Mouse (Mus musculus) hindbrain, embryonic 16.5 days (tissue): ENCODE measurements at regions not wholly inside any gene's neighbourhood (a gene's known extent, or its start where the extent isn't known, plus 50 kb on each side); places are given as distances from the start of the nearest gene placed in this dataset.
A peak's percentile ranks its signal among the peaks of the same experiment; 100 is the strongest.

Experiments used
- ATAC-seq: fragments of 200-750 bp; cut with Nextera tagmentation; 2 replicates; pipeline ENCODE4 v1.8.0; 2017; ENCODE audit warnings: moderate TSS enrichment, moderate library complexity
- H3K27ac ChIP-seq: fragments of 300-500 bp; sonication (generic); 2 replicates; pipeline ENCODE4 v1.5.1; 2014; ENCODE audit warnings: low read depth, mild to moderate bottlenecking, control low read depth, low read length, moderate library complexity
- H3K27me3 ChIP-seq: fragments of 300-500 bp; sonication (generic); replicated peaks from 2 replicates; pipeline ENCODE4 v1.6.1; 2014; ENCODE audit warnings: low read length; ENCODE audit not compliant: control insufficient read depth, insufficient read depth
- H3K36me3 ChIP-seq: fragments of 300-500 bp; sonication (generic); 2 replicates; pipeline ENCODE4 v1.6.1; 2014; ENCODE audit warnings: mild to moderate bottlenecking, low read length, moderate library complexity, mixed read lengths; ENCODE audit not compliant: control insufficient read depth, insufficient read depth
- H3K4me1 ChIP-seq: fragments of 300-500 bp; sonication (generic); 2 replicates; pipeline ENCODE4 v1.6.1; 2014; ENCODE audit warnings: low read depth, low read length; ENCODE audit not compliant: control insufficient read depth, insufficient read depth
- H3K4me2 ChIP-seq: fragments of 300-500 bp; sonication (generic); 2 replicates; pipeline ENCODE4 v1.6.1; 2014; ENCODE audit warnings: mild to moderate bottlenecking, low read length, control low read depth, moderate library complexity
- H3K4me3 ChIP-seq: fragments of 300-500 bp; sonication (generic); 2 replicates; pipeline ENCODE4 v1.5.1; 2014; ENCODE audit warnings: mild to moderate bottlenecking, low read length, control low read depth, moderate library complexity
- H3K9ac ChIP-seq: fragments of 300-500 bp; sonication (generic); 2 replicates; pipeline ENCODE4 v1.6.1; 2014; ENCODE audit warnings: low read depth, mild to moderate bottlenecking, control low read depth, low read length, moderate library complexity
- H3K9me3 ChIP-seq: fragments of 300-500 bp; sonication (generic); 2 replicates; pipeline ENCODE4 v1.6.1; 2014; ENCODE audit warnings: mild to moderate bottlenecking, low read length, moderate library complexity; ENCODE audit not compliant: control insufficient read depth
- WGBS: fragments of 180-500 bp; shearing (Covaris S2); extraction: QIAGEN DNeasy Blood & Tissue Kit; methylation state at CpG from one replicate; pipeline ENCODE4 v1.1.7; 2014; 5-methylcytosine and 5-hydroxymethylcytosine counted together

GRCm38 (mm10) chr9:41595749-41596148 is 434.3 kb upstream of the Ubash3b start:
- Histone ChIP-seq H3K9me3 (no peaks in the 10 kb centered on the region), H3K36me3 (peaks cover 17% of the 10 kb centered on the region), H3K4me1 (peaks cover 34% of the 10 kb centered on the region), H3K4me3 (no peak overlapping the region), H3K4me2 (no peak overlapping the region), H3K27ac (peak overlapping the region; percentile 75), H3K9ac (no peak overlapping the region), H3K27me3 (no peaks in the 10 kb centered on the region)
- WGBS = 21% methylated on average over 5 of the region's 5 CpGs
- no peak for ATAC-seq

- ATAC-seq = no peak
- H3K4me1 ChIP-seq = peaks cover 40% of the 10 kb centered on the region
- no peaks in the 10 kb centered on the region for H3K9me3 ChIP-seq
- no peak overlapping the region for H3K9ac ChIP-seq
- no peaks in the 10 kb centered on the region for H3K27me3 ChIP-seq
- peaks cover 19% of the 10 kb centered on the region for H3K36me3 ChIP-seq
- H3K27ac ChIP-seq = peak overlapping the region; percentile 59; the same call in 1 of the 2 replicates
- H3K4me2 ChIP-seq = no peak overlapping the region
- WGBS = 71% methylated on average over 7 of the region's 7 CpGs
- no peak overlapping the region for H3K4me3 ChIP-seq
Observed at GRCm38 (mm10) chr9:41593998-41594397, 432.5 kb upstream of the Ubash3b start.

GRCm38 (mm10) chr9:41592900-41593690 is 431.6 kb upstream of the Ubash3b start:
- Histone ChIP-seq H3K36me3 (peaks cover 19% of the 10 kb centered on the region), H3K9ac (no peak overlapping the region), H3K27ac (peak overlapping the region; percentile 48), H3K27me3 (no peaks in the 10 kb centered on the region), H3K4me1 (peaks cover 47% of the 10 kb centered on the region), H3K9me3 (no peaks in the 10 kb centered on the region), H3K4me3 (no peak overlapping the region), H3K4me2 (no peak overlapping the region)
- ATAC-seq = no peak
- 78% methylated on average over 4 of the region's 4 CpGs for WGBS

- ATAC-seq = no peak
- H3K36me3 ChIP-seq = peaks cover 19% of the 10 kb centered on the region
- H3K4me3 ChIP-seq = no peak overlapping the region
- H3K4me1 ChIP-seq = peaks cover 45% of the 10 kb centered on the region
- no peak overlapping the region for H3K27ac ChIP-seq
- no peaks in the 10 kb centered on the region for H3K27me3 ChIP-seq
- H3K4me2 ChIP-seq = no peak overlapping the region
- no peaks in the 10 kb centered on the region for H3K9me3 ChIP-seq
- H3K9ac ChIP-seq = no peak overlapping the region
- WGBS = 81% methylated on average over 1 of the region's 1 CpGs
Observed at GRCm38 (mm10) chr9:41592101-41592500, 430.6 kb upstream of the Ubash3b start.

- peak overlapping the region; percentile 58 for H3K4me2 ChIP-seq
- no peaks in the 10 kb centered on the region for H3K9me3 ChIP-seq
- ATAC-seq = no peak; the same call in 1 of the 2 replicates
- H3K36me3 ChIP-seq = peaks cover 19% of the 10 kb centered on the region
- peak overlapping the region; percentile 64 for H3K9ac ChIP-seq
- H3K27me3 ChIP-seq = no peaks in the 10 kb centered on the region
- peaks cover 33% of the 10 kb centered on the region for H3K4me1 ChIP-seq
- no peak overlapping the region for H3K4me3 ChIP-seq
- peak overlapping the region; percentile 83 for H3K27ac ChIP-seq
- WGBS = 34% methylated on average over 4 of the region's 4 CpGs
Observed at GRCm38 (mm10) chr9:41590164-41590563, 428.7 kb upstream of the Ubash3b start.

GRCm38 (mm10) chr9:41588466-41589425 is 427.2 kb upstream of the Ubash3b start:
- H3K4me1 ChIP-seq = peaks cover 33% of the 10 kb centered on the region
- H3K9me3 ChIP-seq = no peaks in the 10 kb centered on the region
- 30% methylated on average over 9 of the region's 9 CpGs for WGBS
- H3K27me3 ChIP-seq = no peaks in the 10 kb centered on the region
- peak overlapping the region; percentile 58 for H3K4me2 ChIP-seq
- H3K9ac ChIP-seq = peak overlapping the region; percentile 64
- H3K4me3 ChIP-seq = peak overlapping the region; percentile 20
- H3K27ac ChIP-seq = peak overlapping the region; percentile 83
- no peak for ATAC-seq
- peaks cover 19% of the 10 kb centered on the region for H3K36me3 ChIP-seq

- Histone ChIP-seq H3K9ac (peak overlapping the region; percentile 79), H3K36me3 (peaks cover 14% of the 10 kb centered on the region), H3K27me3 (no peaks in the 10 kb centered on the region), H3K27ac (peak overlapping the region; percentile 94), H3K4me1 (peaks cover 29% of the 10 kb centered on the region), H3K4me2 (peak overlapping the region; percentile 82), H3K9me3 (no peaks in the 10 kb centered on the region), H3K4me3 (peak overlapping the region; percentile 27)
- WGBS = 17% methylated on average over 4 of the region's 4 CpGs
- ATAC-seq = no peak
Observed at GRCm38 (mm10) chr9:41587762-41588161, 426.3 kb upstream of the Ubash3b start.

- Histone ChIP-seq H3K9me3 (no peaks in the 10 kb centered on the region), H3K27ac (peak overlapping the region; percentile 94), H3K9ac (peak overlapping the region; percentile 79), H3K4me3 (peak overlapping the region; percentile 45), H3K36me3 (peaks cover 11% of the 10 kb centered on the region), H3K27me3 (no peaks in the 10 kb centered on the region), H3K4me2 (peak overlapping the region; percentile 82), H3K4me1 (peaks cover 27% of the 10 kb centered on the region)
- WGBS = 16% methylated on average over 4 of the region's 4 CpGs
- no peak for ATAC-seq
Observed at GRCm38 (mm10) chr9:41586966-41587570, 425.6 kb upstream of the Ubash3b start.
